Mouse (Mus musculus) C2C12 (cell line): ENCODE results near the gene Adam12.

ENCODE experiments used
- CTCF ChIP-seq: IDR thresholded peaks from one replicate; pipeline ENCODE4 v1.5.1; 2011; ENCODE audit not compliant: control insufficient read depth, insufficient read depth, insufficient read length
- MYOD1 ChIP-seq: IDR thresholded peaks from one replicate; pipeline ENCODE4 v1.6.1; 2011; ENCODE audit warnings: low read depth; ENCODE audit not compliant: control insufficient read depth, insufficient read length
- USF1 ChIP-seq: IDR thresholded peaks from one replicate; pipeline ENCODE4 v1.6.1; 2011; ENCODE audit warnings: low read depth, mild to moderate bottlenecking, control low read depth, moderate library complexity

DNA sequence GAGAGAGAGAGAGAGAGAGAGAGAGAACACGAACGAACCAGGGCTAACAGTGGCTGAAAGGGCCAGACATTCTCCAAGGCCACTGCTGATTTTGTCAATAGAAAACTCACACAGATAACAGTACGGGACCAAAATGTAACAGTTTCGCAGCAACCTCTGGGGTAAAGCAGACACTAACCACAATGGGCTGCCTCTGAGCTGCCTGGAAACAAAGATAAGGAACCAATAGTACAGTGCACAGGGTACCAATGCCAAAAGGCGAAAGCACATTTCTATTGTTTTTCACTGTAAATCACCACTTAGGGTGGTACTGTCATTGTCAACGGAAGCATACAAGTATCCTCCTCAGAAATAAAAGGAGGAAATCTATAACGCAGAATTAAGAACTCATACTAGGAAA, 72.3 kb downstream of the Adam12 start:
- TF ChIP-seq USF1 (no peak), CTCF (no peak), MYOD1 (no peak)
